Mouse (Mus musculus) fibroblast of lung, adult 2 months (primary cell): Measurements from ENCODE around the gene Dkc1.
"Not testable (repeated sequence)": the region's sequence is repeated elsewhere in the genome, so short reads cannot be mapped to it uniquely, and the experiment has no call there.

Experiments used
- DNase-seq: peaks from one replicate; pipeline ENCODE4 v3.0.0-alpha.2; 2011; ENCODE audit warnings: low read depth

Dkc1 gene

DNA sequence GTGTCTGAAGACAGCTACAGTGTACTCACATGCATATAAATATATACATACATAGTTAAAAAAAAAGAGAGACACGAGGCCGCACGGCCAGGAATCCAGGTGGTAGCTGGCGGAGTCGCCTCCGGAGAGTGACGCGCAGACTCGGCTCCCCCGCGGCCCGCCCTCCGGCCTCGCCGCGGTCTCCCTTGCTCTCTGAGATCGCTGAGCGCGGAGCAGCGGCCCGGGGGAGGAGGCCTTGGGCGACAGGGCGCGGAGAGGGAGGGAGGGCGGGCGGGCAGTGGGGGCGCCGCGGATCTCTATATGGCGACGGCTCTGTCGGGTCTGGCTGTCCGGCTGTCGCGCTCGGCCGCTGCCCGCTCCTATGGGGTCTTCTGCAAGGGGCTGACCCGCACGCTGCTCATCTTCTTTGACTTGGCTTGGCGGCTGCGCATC is 47.5 kb downstream of the Dkc1 start:
- DNase-seq = not testable (repeated sequence)

- DNase-seq = no peak
Measured at GRCm38 (mm10) chrX:75148414-75148813, 52.8 kb downstream of the Dkc1 start.

GRCm38 (mm10) chrX:75150304-75150703 is 54.6 kb downstream of the Dkc1 start:
- DNase-seq = no peak

DNA sequence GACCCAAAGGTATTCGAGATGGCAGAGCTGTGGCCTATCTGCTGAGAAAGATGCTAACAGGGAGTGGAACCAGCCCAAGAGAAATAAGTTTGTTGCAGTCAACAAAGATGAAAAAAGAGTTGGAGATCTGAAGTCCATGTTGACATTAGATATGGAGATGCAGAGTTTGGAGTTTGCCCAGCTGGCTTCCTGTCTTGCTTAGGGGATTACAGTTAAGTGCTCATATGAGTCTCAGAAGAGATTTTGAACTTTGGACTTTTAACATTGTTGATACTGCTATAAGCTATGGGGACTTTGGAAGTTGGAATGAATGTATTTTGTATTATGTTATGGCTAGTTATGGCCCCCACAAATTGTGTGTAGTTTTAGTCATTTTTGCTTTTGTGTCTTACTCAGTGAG is 56.6 kb downstream of the Dkc1 start:
- no peak for DNase-seq

GRCm38 (mm10) chrX:75155576-75156243 is 60.1 kb downstream of the Dkc1 start:
- DNase-seq = no peak
